Mouse (Mus musculus): ENCODE measurements around the gene Dctd. TPM values are rescaled to one million over a fixed set of nuclear protein-coding genes. Genes with fewer than 3 reads are reported as not detected.

Dctd gene
- 1 to 10 TPM; 6.3 to 6.9 TPM for total RNA-seq (2021)
- long read RNA-seq, partial matches to known transcripts, result 0 of 6 reads
- long read RNA-seq, other reads (novel, unspliced or antisense), result 4 of 6 reads

- no peak for DNase-seq (ENCODE audit: low spot score in 2 of 2)
These were observed at the start of gene Dctd for GRCm38 (mm10) chr8:48098792-48099191. Dctd (plus strand) TSS chr8:48099092.

GRCm38 (mm10) chr8:48053611-48054010 lies 45.3 kb upstream of the Dctd start:
- DNase-seq (ENCODE audit: low spot score in 2 of 2), result no peak

- DNase-seq (ENCODE audit: low spot score in 2 of 2), result peak in 1 of 2 experiments; percentile 55
These were observed 35.3 kb upstream of the Dctd start for GRCm38 (mm10) chr8:48063526-48064072.

DNA sequence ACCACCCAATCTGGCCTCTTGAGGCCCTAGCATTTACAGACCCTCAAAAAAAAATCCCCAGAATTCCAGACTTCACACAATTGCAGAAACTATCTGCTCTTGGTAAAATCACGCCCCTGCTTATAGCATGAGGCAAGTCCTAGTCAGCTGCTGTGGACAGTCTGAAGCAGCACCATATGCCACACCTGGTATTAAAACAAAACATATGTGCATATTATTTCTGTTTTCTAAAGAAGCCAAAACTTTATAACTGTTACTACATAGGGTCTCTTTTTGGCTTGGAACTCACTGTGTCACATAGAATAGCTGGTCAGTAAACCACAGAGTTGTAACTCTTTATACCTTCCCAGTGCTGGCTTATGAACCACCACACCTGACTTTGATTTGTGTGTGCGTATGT lies 24.7 kb upstream of the Dctd start:
- no peak for DNase-seq (ENCODE audit: low spot score in 2 of 2)

- DNase-seq (ENCODE audit: low spot score in 2 of 2), result no peak
These were observed 16.5 kb upstream of the Dctd start for GRCm38 (mm10) chr8:48082343-48082742.

GRCm38 (mm10) chr8:48090661-48091060 lies 8.2 kb upstream of the Dctd start:
- no peak for DNase-seq (ENCODE audit: low spot score in 2 of 2)

- DNase-seq (ENCODE audit: low spot score in 2 of 2), result no peak
These were observed 3.5 kb upstream of the Dctd start for GRCm38 (mm10) chr8:48095378-48095777.

GRCm38 (mm10) chr8:48097131-48097794 lies 1.6 kb upstream of the Dctd start:
- DNase-seq (ENCODE audit: low spot score in 2 of 2), result peak; percentile 75 to 86

DNA sequence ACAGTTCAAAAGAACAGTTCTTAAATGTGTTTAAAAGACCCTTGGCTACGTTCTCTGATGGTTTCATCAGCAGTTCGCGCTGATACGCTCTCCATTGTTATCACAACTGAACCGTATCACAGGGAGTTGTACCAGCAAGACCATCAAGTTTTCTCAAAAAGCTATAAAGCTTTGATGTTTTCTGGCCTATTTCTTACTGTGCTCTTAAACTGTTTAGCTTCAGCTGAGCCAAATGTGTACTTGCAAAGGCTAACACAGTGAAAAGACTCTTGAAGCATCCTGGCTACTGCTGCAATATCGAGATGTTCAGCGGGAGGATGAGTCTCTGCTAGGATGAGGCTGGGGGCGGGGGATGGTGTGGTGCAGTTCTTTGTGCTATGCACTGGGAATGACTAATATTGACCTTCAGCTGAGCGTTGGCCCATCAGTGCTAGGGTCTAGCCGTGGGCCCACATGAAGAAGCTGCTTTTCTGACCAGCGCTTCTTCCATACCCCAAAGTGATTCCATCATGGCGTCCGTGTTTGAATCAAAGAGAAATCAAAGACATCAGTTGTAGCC lies 732 bp upstream of the Dctd start:
- DNase-seq (ENCODE audit: low spot score in 2 of 2), result no peak

GRCm38 (mm10) chr8:48100100-48100787 lies 1.4 kb downstream of the Dctd start:
- DNase-seq (ENCODE audit: low spot score in 2 of 2), result no peak

DNA sequence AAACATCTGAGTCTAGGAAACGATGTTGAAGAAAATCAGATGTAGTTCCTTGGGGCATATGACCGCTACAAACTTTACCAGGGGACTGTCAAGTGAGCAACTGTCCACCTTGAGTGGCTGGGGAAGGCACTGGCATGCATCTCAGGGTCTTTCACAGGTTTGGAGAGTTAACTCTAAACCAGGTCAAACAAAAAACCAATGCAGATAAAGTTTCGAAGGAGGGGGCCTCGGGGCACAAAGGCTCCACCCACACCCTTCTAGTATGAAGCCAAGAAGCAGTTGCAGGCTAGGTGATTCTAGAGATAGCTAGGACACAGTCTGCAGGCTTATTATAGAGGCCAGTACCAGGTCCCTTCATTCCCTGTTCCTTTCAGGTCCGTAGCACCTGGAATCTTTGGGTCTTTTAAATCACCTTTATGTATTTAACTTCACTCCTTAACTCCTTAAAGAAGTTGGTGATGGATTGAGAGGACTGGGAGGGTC lies 10.5 kb downstream of the Dctd start:
- no peak for DNase-seq (ENCODE audit: low spot score in 2 of 2)

DNA sequence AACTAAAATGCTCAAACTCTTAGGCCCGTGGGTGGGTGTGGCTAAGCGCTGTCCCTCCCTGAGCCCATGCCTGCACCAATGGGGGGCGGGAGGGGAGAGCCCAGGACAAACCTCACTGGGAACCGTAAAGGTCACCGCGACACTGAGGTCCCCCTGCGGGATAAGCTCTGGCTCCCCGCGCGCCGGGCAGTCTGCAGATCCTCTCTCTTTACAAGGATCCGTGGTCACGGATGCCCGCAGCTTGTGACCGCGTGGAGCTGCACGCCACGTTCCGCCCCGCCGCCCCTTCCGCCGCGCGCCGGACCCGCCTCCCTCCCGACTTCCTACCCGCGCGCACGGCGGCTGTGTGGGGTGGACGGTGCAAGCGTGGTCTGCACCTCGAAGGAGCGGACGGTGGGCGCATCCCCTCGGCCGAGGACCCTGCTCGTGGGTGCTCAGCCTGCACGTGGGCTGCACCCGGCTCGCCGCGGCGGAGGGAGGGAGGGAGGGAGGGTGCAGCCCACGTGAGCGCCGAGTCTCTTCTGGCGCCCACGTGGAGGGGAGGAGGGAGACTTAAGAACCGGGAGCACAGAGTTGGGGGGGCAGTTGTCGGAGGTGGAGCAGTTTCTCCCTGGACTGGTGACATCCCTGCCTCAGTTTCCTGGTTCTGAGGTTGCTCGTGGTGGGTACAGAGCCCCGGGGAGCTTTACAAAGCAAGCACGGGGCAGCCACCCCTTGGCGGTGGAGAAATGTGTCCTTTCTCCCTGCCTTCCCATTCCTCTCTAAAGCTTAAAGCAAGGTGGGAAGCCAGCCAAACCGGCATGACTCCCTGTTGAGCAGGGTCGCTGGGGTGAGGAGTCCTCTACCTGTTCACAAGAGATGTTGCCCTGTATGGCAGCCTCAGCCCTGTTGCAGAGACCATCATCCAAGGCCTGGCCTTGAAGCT lies 11.2 kb downstream of the Dctd start:
- peak; percentile 31 to 33 for DNase-seq (ENCODE audit: low spot score in 2 of 2)

DNA sequence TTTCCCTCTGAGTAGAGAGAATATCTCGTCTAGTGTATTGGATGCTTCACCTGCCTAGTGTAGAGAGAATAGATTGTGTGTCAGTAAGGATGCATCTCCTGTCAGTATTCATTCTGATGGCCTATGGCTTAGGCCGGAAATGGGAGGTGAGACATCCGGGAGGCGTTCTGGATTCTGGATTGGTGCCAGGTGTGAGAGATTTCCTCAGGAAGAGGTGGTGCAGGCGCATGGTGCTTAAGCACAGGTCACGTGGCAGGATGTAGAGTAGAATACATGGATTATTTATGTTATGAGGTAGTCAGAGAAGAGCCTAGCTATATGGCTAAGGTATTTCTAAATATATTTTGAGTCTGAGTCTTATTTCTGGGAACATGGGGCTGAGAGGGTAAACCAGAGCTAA lies 15.7 kb downstream of the Dctd start:
- DNase-seq (ENCODE audit: low spot score in 2 of 2), result no peak

DNA sequence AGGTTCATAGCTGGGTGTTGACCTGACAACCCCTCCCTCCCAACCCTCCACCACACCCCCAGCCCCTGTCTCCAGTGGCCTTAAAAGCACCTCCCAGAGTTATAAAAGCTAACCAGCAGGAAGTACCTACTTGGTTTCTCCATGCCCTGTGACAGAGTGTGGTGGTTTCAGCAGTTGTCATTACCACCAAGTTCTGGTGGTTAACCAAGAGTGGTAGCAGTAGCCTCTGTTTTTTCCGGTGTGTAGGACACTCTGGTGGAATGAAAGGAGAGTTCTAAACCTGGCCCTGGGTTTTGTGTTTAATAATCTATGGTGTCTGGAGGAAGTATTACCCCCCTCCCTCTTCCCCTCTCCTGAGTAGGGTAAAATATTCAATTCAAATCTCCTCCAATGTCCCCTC lies 24.1 kb downstream of the Dctd start:
- no peak for DNase-seq (ENCODE audit: low spot score in 2 of 2)

- DNase-seq (ENCODE audit: low spot score in 2 of 2), result no peak
These were observed 26.0 kb downstream of the Dctd start for GRCm38 (mm10) chr8:48124857-48125256.

DNA sequence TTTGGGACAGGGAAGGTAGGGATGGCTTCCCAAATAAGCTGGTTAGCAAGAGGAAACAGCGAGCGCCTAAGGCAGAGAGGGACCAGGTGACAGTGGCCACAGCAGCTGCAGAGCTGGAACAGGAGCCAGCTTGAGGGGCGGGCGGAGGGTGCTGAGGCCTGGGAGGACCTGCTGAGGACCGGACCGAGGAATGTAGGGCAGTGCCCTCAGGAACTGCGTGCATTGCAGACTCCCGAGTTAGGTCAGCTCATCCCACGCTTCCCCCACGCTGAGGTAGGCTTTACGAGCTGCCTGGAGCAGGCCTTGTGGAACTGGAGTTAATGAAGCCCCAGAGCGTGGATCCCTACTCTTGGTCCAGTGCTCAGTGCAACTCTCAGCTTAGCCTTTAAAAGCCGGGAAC lies 28.1 kb downstream of the Dctd start:
- no peak for DNase-seq (ENCODE audit: low spot score in 2 of 2)

GRCm38 (mm10) chr8:48130266-48130665 lies 31.4 kb downstream of the Dctd start:
- no peak for DNase-seq (ENCODE audit: low spot score in 2 of 2)

DNA sequence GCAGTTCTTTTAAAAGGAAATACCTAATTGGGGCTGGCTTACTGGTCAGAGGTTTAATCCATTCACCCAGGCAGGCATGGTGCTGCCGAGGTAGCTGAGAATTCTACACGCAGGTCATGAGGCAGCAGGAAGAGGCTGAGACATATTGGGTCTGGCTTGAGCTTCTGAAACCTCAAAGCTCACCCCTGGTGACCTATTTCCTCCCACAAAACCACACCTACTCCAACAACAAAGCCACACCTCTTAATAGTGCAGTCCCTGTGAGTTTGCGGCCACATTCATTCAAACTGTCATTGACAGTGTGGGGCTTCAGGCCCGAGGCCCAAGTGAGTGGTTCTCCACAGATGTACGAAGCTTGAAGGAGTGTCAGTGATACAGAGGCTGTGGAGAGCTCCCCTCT lies 34.4 kb downstream of the Dctd start:
- no peak for DNase-seq (ENCODE audit: low spot score in 2 of 2)

GRCm38 (mm10) chr8:48136804-48137650 lies 38.1 kb downstream of the Dctd start:
- DNase-seq (ENCODE audit: low spot score in 2 of 2), result no peak

- DNase-seq (ENCODE audit: low spot score in 2 of 2), result no peak
These were observed 38.7 kb downstream of the Dctd start for GRCm38 (mm10) chr8:48137651-48137937.

Measured in layer of hippocampus, adult 18-20 months (tissue).